Mouse (Mus musculus): Measurements from ENCODE around the gene Ptp4a2.
A peak's percentile ranks its signal among the peaks of the same experiment; 100 is the strongest.
"Not testable (repeated sequence)": the region's sequence is repeated elsewhere in the genome, so short reads cannot be mapped to it uniquely, and the experiment has no call there.

Ptp4a2 gene

GRCm38 (mm10) chr4:129884041-129884930, 73.3 kb downstream of the Ptp4a2 start:
- DNase-seq (ENCODE audit: low spot score in 2 of 2), result peak in 1 of 2 experiments; percentile 17

- no peak for DNase-seq (ENCODE audit: low spot score in 2 of 2)
Observed at GRCm38 (mm10) chr4:129889661-129890060, 78.6 kb downstream of the Ptp4a2 start.

GRCm38 (mm10) chr4:129890094-129890493, 79.1 kb downstream of the Ptp4a2 start:
- DNase-seq (ENCODE audit: low spot score in 2 of 2), result no peak

- DNase-seq (ENCODE audit: low spot score in 2 of 2), result no peak
Observed at GRCm38 (mm10) chr4:129894861-129895260, 83.8 kb downstream of the Ptp4a2 start.

GRCm38 (mm10) chr4:129898815-129899214, 87.8 kb downstream of the Ptp4a2 start:
- DNase-seq (ENCODE audit: low spot score in 2 of 2), result not testable (repeated sequence)
